Mouse (Mus musculus) brain, embryonic 18.5 days (tissue): ENCODE measurements around the gene 4931406C07Rik.
"Not testable (repeated sequence)": the region's sequence is repeated elsewhere in the genome, so short reads cannot be mapped to it uniquely, and the experiment has no call there.

ENCODE experiments used
- DNase-seq: peaks from one replicate; pipeline ENCODE4 v3.0.0-alpha.2; 2012; ENCODE audit warnings: low read depth, low spot score

Gene 4931406C07Rik

GRCm38 (mm10) chr9:15306398-15307119 is at the start of gene 4931406C07Rik:
Gene 4931406C07Rik (minus strand): TSS chr9:15306448.
- no peak for DNase-seq

- no peak for DNase-seq
Measured at GRCm38 (mm10) chr9:15349925-15350324, 43.7 kb upstream of the 4931406C07Rik start.

- no peak for DNase-seq
Measured at GRCm38 (mm10) chr9:15337776-15338175, 31.5 kb upstream of the 4931406C07Rik start.

GRCm38 (mm10) chr9:15318170-15318742 is 12.0 kb upstream of the 4931406C07Rik start:
- DNase-seq: no peak

- DNase-seq: no peak
Measured at GRCm38 (mm10) chr9:15317223-15318169, 11.2 kb upstream of the 4931406C07Rik start.

GRCm38 (mm10) chr9:15316296-15316695 is 10.0 kb upstream of the 4931406C07Rik start:
- not testable (repeated sequence) for DNase-seq

GRCm38 (mm10) chr9:15314619-15315018 is 8.4 kb upstream of the 4931406C07Rik start:
- DNase-seq: no peak

- no peak for DNase-seq
Measured at GRCm38 (mm10) chr9:15313633-15314032, 7.4 kb upstream of the 4931406C07Rik start.

- no peak for DNase-seq
Measured at GRCm38 (mm10) chr9:15312054-15312735, 5.9 kb upstream of the 4931406C07Rik start.

GRCm38 (mm10) chr9:15310179-15310578 is 3.9 kb upstream of the 4931406C07Rik start:
- no peak for DNase-seq

- no peak for DNase-seq
Measured at GRCm38 (mm10) chr9:15309425-15309824, 3.2 kb upstream of the 4931406C07Rik start.

GRCm38 (mm10) chr9:15308254-15308653 is 2.0 kb upstream of the 4931406C07Rik start:
- no peak for DNase-seq

GRCm38 (mm10) chr9:15307257-15307656 is 1.0 kb upstream of the 4931406C07Rik start:
- DNase-seq: no peak

- peak; percentile 83 for DNase-seq
Measured at GRCm38 (mm10) chr9:15305503-15306397, 498 bp downstream of the 4931406C07Rik start, which contains the start of gene Taf1d. Gene Taf1d (plus strand): TSS chr9:15306214.

GRCm38 (mm10) chr9:15302881-15303280 is 3.4 kb downstream of the 4931406C07Rik start:
- DNase-seq: no peak

- not testable (repeated sequence) for DNase-seq
Measured at GRCm38 (mm10) chr9:15302006-15302405, 4.2 kb downstream of the 4931406C07Rik start.

- DNase-seq: no peak
Measured at GRCm38 (mm10) chr9:15301399-15301798, 4.8 kb downstream of the 4931406C07Rik start.

GRCm38 (mm10) chr9:15300056-15300455 is 6.2 kb downstream of the 4931406C07Rik start:
- DNase-seq: no peak

GRCm38 (mm10) chr9:15298451-15298850 is 7.8 kb downstream of the 4931406C07Rik start:
- DNase-seq: no peak

- no peak for DNase-seq
Measured at GRCm38 (mm10) chr9:15297112-15297511, 9.1 kb downstream of the 4931406C07Rik start.
